Mouse (Mus musculus) kidney, adult 2 months (tissue): ENCODE data around the gene Sub1.

Experiments used
- CTCF ChIP-seq: fragments of 200-500 bp; conservative IDR thresholded peaks from 2 replicates; pipeline ENCODE4 v1.5.1; 2011; ENCODE audit warnings: low read depth, mild to moderate bottlenecking, control low read depth, low read length, moderate library complexity, mixed read lengths; ENCODE audit not compliant: insufficient read depth, insufficient read length
- POLR2A ChIP-seq: fragments of 200-500 bp; IDR thresholded peaks from one replicate; pipeline ENCODE4 v1.6.1; 2011; ENCODE audit warnings: low read depth, low read length, control low read depth

GRCm38 (mm10) chr15:11949490-11949889 lies 47.3 kb downstream of the Sub1 start:
- no peak for TF ChIP-seq POLR2A
- no peak for TF ChIP-seq CTCF
